Mouse (Mus musculus) liver, postnatal 0 days (tissue): ENCODE data around the gene Eif3g.

Source experiments
- CTCF ChIP-seq: sonication (generic); IDR thresholded peaks from 2 replicates; pipeline ENCODE4 v1.5.1; 2016; ENCODE audit warnings: antibody characterized with exemption, low read depth
- EP300 ChIP-seq: IDR thresholded peaks from 2 replicates; pipeline ENCODE4 v1.6.1; 2016; ENCODE audit warnings: antibody characterized with exemption, low read depth, mild to moderate bottlenecking

DNA sequence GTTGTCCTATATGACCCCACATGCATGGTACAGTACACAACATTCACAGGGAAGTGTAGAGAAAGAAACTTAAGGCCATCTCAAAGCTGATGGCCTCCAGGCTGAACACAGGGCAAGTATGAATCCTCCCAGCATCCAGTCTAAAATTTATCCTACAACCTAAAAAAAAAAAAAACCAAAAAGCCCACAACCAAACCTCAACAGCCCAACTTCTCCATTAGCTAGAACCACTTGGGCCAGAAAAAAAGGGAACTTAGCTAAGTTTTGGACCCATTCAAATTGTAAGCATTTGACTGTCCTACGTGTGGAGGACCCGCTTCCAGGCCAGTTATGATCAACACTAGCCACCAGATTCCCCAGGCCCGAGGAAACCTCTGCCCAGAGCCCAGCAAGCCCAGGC lies 24.8 kb upstream of the Eif3g start:
- TF ChIP-seq CTCF, result no peak
- no peak for TF ChIP-seq EP300
